Mouse (Mus musculus): Measurements from ENCODE around the gene Gm2012. TPM values are rescaled to one million over a fixed set of nuclear protein-coding genes. Genes with fewer than 3 reads are reported as not detected.
"Not testable (repeated sequence)": the region's sequence is repeated elsewhere in the genome, so short reads cannot be mapped to it uniquely, and the experiment has no call there.

Gene Gm2012
- not detected for total RNA-seq (2021)

DNA sequence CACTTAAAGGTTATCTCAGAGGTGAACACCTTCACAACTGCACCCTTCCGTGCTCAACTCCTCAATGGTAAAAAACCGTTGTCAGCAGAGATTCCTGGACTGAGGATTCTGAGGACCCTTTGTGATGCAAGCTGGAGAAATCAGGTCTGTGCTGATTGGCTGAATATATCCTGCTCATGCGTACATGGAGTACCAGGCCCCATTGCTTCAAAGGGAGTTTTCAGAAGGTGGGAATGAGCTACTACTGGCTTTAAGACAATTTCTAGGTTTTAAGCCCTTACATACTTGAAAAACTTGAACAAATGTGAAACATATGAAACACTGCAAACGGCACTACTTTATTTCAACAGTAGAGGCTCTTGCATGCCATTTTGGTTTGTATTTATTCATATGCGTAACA is at the start of gene Gm2012:
Gm2012 (minus strand) TSS at position 101 of the 400 bp plus-strand sequence.
- not testable (repeated sequence) for DNase-seq (ENCODE audit: extremely low spot score in 1 of 2, low spot score in 1 of 2)

DNA sequence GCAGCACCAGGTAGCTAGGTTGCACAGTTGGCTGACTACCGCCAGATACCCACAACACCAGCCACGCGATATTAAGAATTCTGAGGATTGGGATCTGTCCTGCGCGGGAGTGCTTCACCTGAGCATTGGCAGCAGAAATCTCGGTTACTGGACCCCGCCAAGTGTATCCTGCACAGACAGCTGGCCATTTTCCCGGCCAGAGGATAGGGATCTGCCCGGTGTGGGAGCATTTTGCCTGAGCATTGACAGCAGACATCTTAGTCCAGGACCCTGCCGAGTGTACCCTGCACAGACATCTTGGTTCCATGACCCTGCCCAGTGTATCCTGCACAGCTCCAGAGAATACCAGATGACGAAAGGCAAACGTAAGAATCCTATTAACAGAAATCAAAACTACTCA is 72.0 kb downstream of the Gm2012 start:
- not testable (repeated sequence) for DNase-seq (ENCODE audit: extremely low spot score in 1 of 2, low spot score in 1 of 2)

Small RNA genes within 50 kb of the gene (microRNA-seq; reads per million reads assigned to microRNA genes)
- gene Gm26302 = 0 reads per million in 2 experiments

Other genes starting within 250 kb of the Gm2012 start
- gene Gm5168, start 180.3 kb downstream of the Gm2012 start, total RNA-seq (2021) = not detected
- not detected for gene Gm2030, start 78.7 kb upstream of the Gm2012 start, total RNA-seq (2021)

Data from layer of hippocampus, postnatal 25 days (tissue).